Mouse (Mus musculus) limb, embryonic 14.5 days (tissue): ENCODE data around the gene Pitpnc1. TPM values are rescaled to one million over a fixed set of nuclear protein-coding genes. Genes with fewer than 3 reads are reported as not detected.

Experiments
- ATAC-seq: fragments of 200-750 bp; cut with Nextera tagmentation; 2 replicates; pipeline ENCODE4 v1.8.0; 2017; ENCODE audit warnings: low read depth, moderate number of reproducible peaks, moderate TSS enrichment; ENCODE audit not compliant: low FRiP score
- DNase-seq: peaks from one replicate; pipeline ENCODE4 v3.0.0-alpha.2; 2015; ENCODE audit warnings: low spot score
- H3K27ac ChIP-seq: fragments of 300-500 bp; sonication (generic); replicated peaks from 2 replicates; pipeline ENCODE4 v1.5.1; 2014; ENCODE audit warnings: low read depth, mild to moderate bottlenecking, low read length, moderate library complexity, mixed read lengths
- H3K27me3 ChIP-seq: fragments of 300-500 bp; sonication (generic); 2 replicates; pipeline ENCODE4 v1.6.1; 2014; ENCODE audit warnings: low read length, mixed read lengths; ENCODE audit not compliant: control insufficient read depth, insufficient read depth
- H3K36me3 ChIP-seq: fragments of 300-500 bp; sonication (generic); 2 replicates; pipeline ENCODE4 v1.6.1; 2014; ENCODE audit warnings: mild to moderate bottlenecking, low read length, moderate library complexity, mixed read lengths; ENCODE audit not compliant: control insufficient read depth, insufficient read depth
- H3K4me1 ChIP-seq: fragments of 300-500 bp; sonication (generic); 2 replicates; pipeline ENCODE4 v1.6.1; 2014; ENCODE audit warnings: antibody characterized with exemption, low read length, mixed read lengths; ENCODE audit not compliant: control insufficient read depth, insufficient read depth
- H3K4me2 ChIP-seq: fragments of 300-500 bp; sonication (generic); replicated peaks from 2 replicates; pipeline ENCODE4 v1.6.1; 2014; ENCODE audit warnings: low read depth, mild to moderate bottlenecking, low read length, moderate library complexity; ENCODE audit not compliant: severe bottlenecking
- H3K4me3 ChIP-seq: fragments of 300-500 bp; sonication (generic); replicated peaks from 2 replicates; pipeline ENCODE4 v1.5.1; 2014; ENCODE audit warnings: low read length
- H3K9ac ChIP-seq: fragments of 300-500 bp; sonication (generic); 2 replicates; pipeline ENCODE4 v1.6.1; 2014; ENCODE audit warnings: mild to moderate bottlenecking, low read depth, low read length, moderate library complexity; ENCODE audit not compliant: severe bottlenecking
- H3K9me3 ChIP-seq: fragments of 300-500 bp; sonication (generic); 2 replicates; pipeline ENCODE4 v1.6.1; 2016; ENCODE audit warnings: low read length; ENCODE audit not compliant: control insufficient read depth
- POLR2A ChIP-seq: fragments of 200-500 bp; IDR thresholded peaks from 2 replicates; pipeline ENCODE4 v1.8.0; 2012; ENCODE audit warnings: inconsistent platforms, mild to moderate bottlenecking, moderate library complexity, borderline replicate concordance; ENCODE audit not compliant: insufficient read depth, insufficient read length; ENCODE audit errors: extremely low read depth
- WGBS: fragments of 180-500 bp; shearing (Covaris S2); extraction: QIAGEN DNeasy Blood & Tissue Kit; methylation state at CpG from one replicate; pipeline ENCODE4 v1.1.7; 2014; 5-methylcytosine and 5-hydroxymethylcytosine counted together
- polyA plus RNA-seq, 2 experiments: library from polyadenylated mRNA; depleted of rRNA in 1 of 2; stranded (reverse) in 1 of 2; unstranded in 1 of 2; fragments of >200 nt; fragmentation: Nextera tagmentation in 1 of 2; extraction: Ambion mirVana in 1 of 2; gene quantifications; 2 replicates each; pipeline versions ENCODE4 v1.2.1 to v1.2.3; 2012 to 2014

Pitpnc1 gene
- polyA plus RNA-seq, 2 experiments, result 20.4 to 25.2 TPM

DNA sequence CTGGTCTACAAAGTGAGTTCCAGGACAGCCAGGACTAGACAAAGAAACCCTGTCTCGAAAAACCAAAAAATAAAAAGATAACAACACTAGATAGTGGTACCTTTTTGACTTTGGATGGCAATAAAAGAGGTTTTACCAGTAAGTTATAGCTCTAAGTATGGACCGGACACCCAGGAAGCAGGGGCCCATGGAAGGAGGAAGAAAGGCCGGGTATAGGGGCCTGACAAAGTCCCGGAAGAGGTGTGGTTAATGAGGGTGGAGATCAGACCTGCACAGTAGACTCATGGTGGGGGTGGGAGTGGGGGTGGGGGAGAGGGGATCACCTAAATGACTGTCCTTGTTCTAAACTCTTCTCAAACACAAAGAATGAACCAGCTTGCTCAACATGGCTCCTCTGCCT is 58.4 kb downstream of the Pitpnc1 start:
- Histone ChIP-seq H3K27me3 (no peaks in the 10 kb centered on the region), H3K9ac (no peak overlapping the region), H3K4me1 (peaks cover 31% of the 10 kb centered on the region), H3K27ac (no peak overlapping the region), H3K4me3 (no peak overlapping the region), H3K9me3 (no peaks in the 10 kb centered on the region), H3K36me3 (no peaks in the 10 kb centered on the region), H3K4me2 (no peak overlapping the region)
- TF ChIP-seq POLR2A, result no peak
- no peak for DNase-seq
- 82% methylated on average over 4 of the region's 4 CpGs for WGBS
- no peak for ATAC-seq

DNA sequence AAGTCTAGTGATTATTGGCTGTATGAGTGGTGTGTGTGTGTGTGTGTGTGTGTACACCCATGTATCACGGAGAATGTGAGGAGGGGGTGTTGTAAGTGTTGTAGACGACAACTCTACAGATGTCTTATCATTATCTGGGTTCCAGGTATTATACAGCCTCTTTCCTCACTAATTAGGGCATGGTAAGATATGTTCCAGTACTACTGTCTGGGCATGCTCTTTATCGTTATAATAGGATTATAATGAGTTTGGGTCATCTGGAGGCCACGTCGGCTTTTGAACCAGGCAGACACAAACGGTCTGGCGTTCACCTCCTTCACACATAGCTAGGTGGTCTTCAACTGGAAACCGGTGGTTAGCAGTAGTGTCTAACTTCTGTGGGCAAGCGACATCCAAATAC is 58.9 kb downstream of the Pitpnc1 start:
- Histone ChIP-seq H3K27me3 (no peaks in the 10 kb centered on the region), H3K4me3 (no peak overlapping the region), H3K27ac (no peak overlapping the region), H3K9me3 (no peaks in the 10 kb centered on the region), H3K4me2 (no peak overlapping the region), H3K36me3 (no peaks in the 10 kb centered on the region), H3K4me1 (peaks cover 28% of the 10 kb centered on the region), H3K9ac (no peak overlapping the region)
- 78% methylated on average over 9 of the region's 9 CpGs for WGBS
- ATAC-seq (no peak), DNase-seq (no peak)
- TF ChIP-seq POLR2A, result no peak

DNA sequence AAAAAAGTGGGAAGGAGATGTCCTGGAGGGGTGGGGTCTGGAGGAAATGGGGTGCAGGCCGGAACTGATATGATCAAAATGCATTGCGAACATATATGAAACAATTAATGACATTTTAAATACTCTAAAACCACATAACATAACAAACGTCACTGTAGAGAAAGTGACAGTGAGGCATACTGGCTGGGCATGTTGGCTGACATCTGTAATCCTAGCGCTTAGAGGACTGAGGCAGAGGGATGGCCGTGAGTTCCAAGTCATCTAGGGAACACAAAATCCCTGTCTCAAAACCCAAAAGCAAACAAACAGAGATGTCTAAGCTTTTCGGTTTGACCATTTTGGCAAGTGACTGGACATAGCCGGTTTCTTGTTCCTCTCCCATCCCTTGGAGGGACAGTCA is 59.7 kb downstream of the Pitpnc1 start:
- 85% methylated on average over 7 of the region's 7 CpGs for WGBS
- Histone ChIP-seq H3K4me1 (peaks cover 24% of the 10 kb centered on the region), H3K9me3 (no peaks in the 10 kb centered on the region), H3K4me3 (no peak overlapping the region), H3K4me2 (no peak overlapping the region), H3K27me3 (no peaks in the 10 kb centered on the region), H3K27ac (no peak overlapping the region), H3K36me3 (no peaks in the 10 kb centered on the region), H3K9ac (no peak overlapping the region)
- DNase-seq (no peak), ATAC-seq (no peak)
- TF ChIP-seq POLR2A, result no peak

DNA sequence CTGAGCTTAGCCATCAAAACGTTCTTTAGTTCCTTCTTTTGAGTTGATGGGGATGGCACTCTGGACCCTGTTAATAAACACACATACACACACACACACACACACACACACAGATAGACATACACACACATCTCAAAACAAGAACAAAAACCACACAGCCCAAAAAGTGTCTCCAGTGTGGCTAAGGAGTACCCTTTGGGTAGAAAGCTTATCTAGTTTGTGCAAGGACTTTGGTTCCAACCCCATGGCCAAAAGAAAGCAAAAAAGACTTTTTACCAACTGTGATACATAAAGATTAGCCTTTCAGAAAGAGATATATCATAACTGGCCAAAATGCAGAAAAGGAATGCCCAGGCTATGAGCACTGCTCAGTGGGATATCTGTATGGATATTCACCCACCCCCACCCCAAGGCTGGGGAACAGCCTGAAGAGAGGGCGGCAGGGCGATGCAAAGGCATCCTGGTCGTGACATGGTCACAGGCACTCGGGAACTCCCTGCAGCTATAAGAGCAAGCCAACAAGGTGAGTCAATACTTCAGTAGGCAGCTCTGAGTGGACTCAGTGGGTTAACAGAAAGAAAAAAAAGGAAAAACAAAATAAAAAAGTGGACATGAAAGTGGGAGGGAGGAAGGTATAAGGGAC is 60.3 kb downstream of the Pitpnc1 start:
- TF ChIP-seq POLR2A, result no peak
- Histone ChIP-seq H3K4me3 (no peak overlapping the region), H3K36me3 (no peaks in the 10 kb centered on the region), H3K4me1 (peaks cover 18% of the 10 kb centered on the region), H3K9me3 (no peaks in the 10 kb centered on the region), H3K4me2 (no peak overlapping the region), H3K9ac (no peak overlapping the region), H3K27ac (no peak overlapping the region), H3K27me3 (no peaks in the 10 kb centered on the region)
- 78% methylated on average over 5 of the region's 5 CpGs for WGBS
- ATAC-seq (no peak), DNase-seq (no peak)

DNA sequence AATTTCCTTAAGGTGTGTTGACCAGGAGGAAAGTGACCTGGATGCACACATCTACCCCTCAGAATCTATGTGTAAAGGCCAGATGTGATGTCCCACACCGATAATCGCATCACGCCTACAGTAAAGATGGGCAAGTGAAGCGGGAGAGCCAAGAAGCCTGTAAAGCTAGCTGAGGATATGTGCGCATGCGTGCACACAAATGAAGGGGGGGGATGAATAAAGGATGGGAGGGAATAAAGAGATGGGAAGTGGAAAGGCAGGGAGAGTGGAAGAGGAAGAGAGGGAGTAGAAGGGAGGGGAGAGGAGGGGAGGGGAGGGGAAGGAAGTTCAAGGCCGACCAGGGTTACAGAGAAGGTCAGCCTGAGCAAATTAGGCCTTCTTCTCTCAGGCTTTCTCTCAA is 61.6 kb downstream of the Pitpnc1 start:
- H3K9me3 ChIP-seq, result no peaks in the 10 kb centered on the region
- H3K4me2 ChIP-seq, result no peak overlapping the region
- H3K27me3 ChIP-seq, result no peaks in the 10 kb centered on the region
- no peak for TF ChIP-seq POLR2A
- H3K4me3 ChIP-seq, result no peak overlapping the region
- WGBS, result 74% methylated on average over 7 of the region's 7 CpGs
- H3K27ac ChIP-seq, result no peak overlapping the region
- ATAC-seq, result no peak
- no peak for DNase-seq
- H3K36me3 ChIP-seq, result no peaks in the 10 kb centered on the region
- H3K9ac ChIP-seq, result no peak overlapping the region
- H3K4me1 ChIP-seq, result peaks cover 8% of the 10 kb centered on the region; the same call in 1 of the 2 replicates
